Mouse (Mus musculus) testis, adult 2 months (tissue): ENCODE measurements around the gene Vps51.

Source experiments
- CTCF ChIP-seq: fragments of 200-500 bp; IDR thresholded peaks from 2 replicates; pipeline ENCODE4 v1.5.1; 2012; ENCODE audit warnings: low read depth, mild to moderate bottlenecking, inconsistent platforms, low read length, moderate library complexity; ENCODE audit not compliant: control insufficient read depth, insufficient read depth, insufficient replicate concordance
- POLR2A ChIP-seq: fragments of 200-500 bp; IDR thresholded peaks from 2 replicates; pipeline ENCODE4 v1.6.1; 2012; ENCODE audit warnings: low read depth, mild to moderate bottlenecking, inconsistent platforms, low read length, moderate library complexity; ENCODE audit not compliant: control insufficient read depth

DNA sequence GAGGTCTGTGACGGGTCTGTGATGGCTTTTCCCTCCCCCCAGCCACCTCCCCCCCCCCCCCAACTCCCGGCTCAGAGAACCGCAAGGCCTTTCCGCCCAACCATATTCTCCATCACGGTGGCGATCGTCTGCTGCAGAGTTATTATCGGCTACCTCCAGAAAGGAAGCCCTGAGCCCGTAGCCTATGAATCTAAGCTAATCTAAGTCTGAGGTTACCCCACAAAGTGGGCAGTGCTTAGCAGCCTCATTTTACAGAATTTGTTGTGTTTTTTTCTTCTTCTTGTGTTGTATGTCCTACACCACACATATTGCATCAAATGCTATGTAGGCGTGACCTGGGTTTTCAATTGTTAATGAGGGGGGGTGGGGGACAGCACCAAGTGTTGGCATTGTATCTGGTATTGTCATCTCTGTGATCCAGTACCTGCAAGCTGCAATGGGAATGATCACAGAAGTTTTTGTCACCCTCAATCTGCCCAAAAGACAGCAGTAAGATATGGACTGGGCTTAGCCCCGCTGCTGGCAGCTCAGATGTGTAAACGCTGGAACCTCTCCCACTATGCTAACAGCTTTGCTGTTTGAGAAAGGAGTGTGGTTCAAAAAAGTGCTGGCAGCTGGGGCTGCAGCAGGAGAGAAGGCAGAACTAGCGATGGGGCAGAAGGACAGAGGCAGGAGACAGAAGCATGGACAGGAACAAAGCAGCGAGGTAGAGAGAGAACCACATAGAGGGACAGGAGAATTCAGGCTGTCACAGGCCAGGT, 46.3 kb downstream of the Vps51 start:
- TF ChIP-seq CTCF = no peak
- no peak for TF ChIP-seq POLR2A
